Mouse (Mus musculus): Measurements from ENCODE around the gene Hs3st2. TPM values are rescaled to one million over a fixed set of nuclear protein-coding genes. Genes with fewer than 3 reads are reported as not detected.
"Not testable (repeated sequence)": the region's sequence is repeated elsewhere in the genome, so short reads cannot be mapped to it uniquely, and the experiment has no call there.

Gene Hs3st2
- polyA plus RNA-seq (2014; fragmentation: Nextera tagmentation; extraction: Ambion mirVana) = 0.22 and 0.39 TPM in 2 replicates

- Histone ChIP-seq H3K9ac (no peak within 1 kb of the TSS), H3K36me3 (ENCODE audit: insufficient read depth) (no peaks in the 10 kb centered on the region), H3K4me2 (peak within 1 kb of the TSS; percentile 37; the same call in 1 of the 2 replicates), H3K9me3 (ENCODE audit: low read depth, low read length) (no peaks in the 10 kb centered on the region), H3K4me1 (ENCODE audit: insufficient read depth) (no peaks in the 10 kb centered on the region), H3K27ac (ENCODE audit: low read depth) (no peak within 1 kb of the TSS), H3K4me3 (ENCODE audit: low read depth, low read length) (peak within 1 kb of the TSS; percentile 15; the same call in 1 of the 2 replicates), H3K27me3 (ENCODE audit: insufficient read depth, low read length) (peaks cover 37% of the 10 kb centered on the region)
- ATAC-seq (ENCODE audit: insufficient read depth) (peak; percentile 71), DNase-seq (peak; percentile 82)
- WGBS = 4% methylated on average over 21 of the region's 22 CpGs
- TF ChIP-seq CTCF (IDR thresholded peaks at IDR 0.05; ENCODE audit: low read depth) = peak; percentile 79
These were observed at the start of gene Hs3st2 for GRCm38 (mm10) chr7:121391225-121391983. Gene Hs3st2 (plus strand): TSS chr7:121391859.

DNA sequence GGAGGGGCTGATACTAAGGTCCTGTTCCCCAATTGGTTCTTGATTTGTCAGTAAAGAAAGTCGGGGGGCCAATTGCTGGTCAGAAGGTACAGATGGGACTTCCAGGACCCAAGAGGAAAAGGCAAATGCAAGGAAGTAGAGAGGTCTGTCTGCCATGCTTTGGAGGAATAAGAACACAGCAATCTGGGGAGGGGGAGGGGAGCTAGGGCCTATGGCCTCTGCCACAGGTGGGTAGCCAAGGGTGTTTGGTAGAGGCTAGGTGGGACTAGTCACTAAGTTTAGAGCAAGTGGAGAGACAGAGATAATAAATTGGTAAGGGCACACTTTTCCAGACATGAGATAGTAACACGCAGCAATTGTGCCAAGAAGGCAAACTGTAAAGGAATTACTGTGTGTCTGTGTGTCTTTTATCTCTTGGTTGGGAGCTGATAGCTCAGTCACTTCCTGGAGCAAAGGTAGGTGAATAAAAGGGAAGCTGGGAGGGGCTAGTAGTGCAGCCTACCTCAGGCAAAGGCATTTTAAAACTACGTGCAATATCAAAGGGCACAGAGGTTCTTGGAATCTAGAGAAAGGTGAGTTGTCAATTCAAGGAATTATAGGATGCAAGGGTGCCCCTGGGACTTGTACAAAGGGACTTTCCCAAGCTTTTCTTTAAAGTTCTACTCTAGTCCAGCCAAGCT, 43.2 kb upstream of the Hs3st2 start:
- Histone ChIP-seq H3K9me3 (ENCODE audit: low read depth, low read length) (no peaks in the 10 kb centered on the region), H3K4me1 (ENCODE audit: insufficient read depth) (no peaks in the 10 kb centered on the region), H3K27me3 (ENCODE audit: insufficient read depth, low read length) (no peaks in the 10 kb centered on the region), H3K27ac (ENCODE audit: low read depth) (no peak overlapping the region), H3K9ac (no peak overlapping the region), H3K36me3 (ENCODE audit: insufficient read depth) (no peaks in the 10 kb centered on the region), H3K4me2 (no peak overlapping the region), H3K4me3 (ENCODE audit: low read depth, low read length) (no peak overlapping the region)
- no peak for TF ChIP-seq CTCF (IDR thresholded peaks at IDR 0.05; ENCODE audit: low read depth)
- no peak for ATAC-seq (ENCODE audit: insufficient read depth)
- 61% methylated on average over 3 of the region's 3 CpGs for WGBS
- DNase-seq = no peak

DNA sequence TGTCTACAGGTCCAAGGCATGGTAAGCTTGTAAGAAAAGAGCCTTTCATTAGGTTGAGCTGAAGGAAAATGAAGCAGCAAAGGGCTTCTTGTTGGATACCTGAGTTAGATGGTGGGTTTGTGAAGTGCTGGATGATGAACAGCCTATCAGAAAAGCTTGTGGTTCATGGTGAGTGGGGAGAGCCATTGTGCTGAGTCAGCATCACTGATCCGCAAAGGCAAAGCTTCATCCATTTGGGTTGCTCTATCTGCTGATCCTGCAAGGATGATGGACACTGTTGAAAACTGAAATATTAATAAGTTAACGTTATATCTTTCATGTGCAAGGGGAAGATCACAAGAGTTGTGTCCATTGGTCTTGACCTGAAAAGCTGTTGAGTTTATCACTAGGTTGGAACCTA, 40.0 kb upstream of the Hs3st2 start:
- 80% methylated on average over 2 of the region's 2 CpGs for WGBS
- Histone ChIP-seq H3K4me1 (ENCODE audit: insufficient read depth) (no peaks in the 10 kb centered on the region), H3K27ac (ENCODE audit: low read depth) (no peak overlapping the region), H3K4me3 (ENCODE audit: low read depth, low read length) (no peak overlapping the region), H3K9me3 (ENCODE audit: low read depth, low read length) (no peaks in the 10 kb centered on the region), H3K27me3 (ENCODE audit: insufficient read depth, low read length) (no peaks in the 10 kb centered on the region), H3K9ac (no peak overlapping the region), H3K4me2 (no peak overlapping the region), H3K36me3 (ENCODE audit: insufficient read depth) (no peaks in the 10 kb centered on the region)
- no peak for ATAC-seq (ENCODE audit: insufficient read depth)
- TF ChIP-seq CTCF (IDR thresholded peaks at IDR 0.05; ENCODE audit: low read depth) = no peak
- no peak for DNase-seq

DNA sequence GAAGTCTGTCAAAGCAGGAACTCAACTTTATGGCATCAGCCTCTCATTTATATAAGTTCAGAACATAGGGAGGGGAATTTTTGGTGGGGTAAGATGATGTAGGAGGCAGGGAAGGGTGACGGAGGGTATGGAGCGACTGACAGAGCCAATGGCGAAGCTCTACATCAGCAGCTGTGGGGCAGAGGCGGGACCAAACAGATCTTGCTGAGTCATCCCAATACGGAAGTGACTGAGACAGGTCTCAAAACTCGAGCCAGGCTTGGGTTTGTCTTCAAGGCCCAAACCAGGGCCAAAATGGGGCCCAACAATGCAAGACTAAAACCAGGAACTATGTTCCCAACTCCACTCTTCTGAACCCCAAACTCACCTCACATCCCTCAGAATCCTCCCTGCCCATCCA, 30.2 kb upstream of the Hs3st2 start:
- H3K9ac ChIP-seq; H3K27me3 ChIP-seq (ENCODE audit: insufficient read depth, low read length); ATAC-seq (ENCODE audit: insufficient read depth); H3K4me1 ChIP-seq (ENCODE audit: insufficient read depth); H3K4me3 ChIP-seq (ENCODE audit: low read depth, low read length); H3K4me2 ChIP-seq; H3K36me3 ChIP-seq (ENCODE audit: insufficient read depth); DNase-seq; H3K9me3 ChIP-seq (ENCODE audit: low read depth, low read length); H3K27ac ChIP-seq (ENCODE audit: low read depth): not testable (repeated sequence)
- WGBS = 88% methylated on average over 6 of the region's 6 CpGs

DNA sequence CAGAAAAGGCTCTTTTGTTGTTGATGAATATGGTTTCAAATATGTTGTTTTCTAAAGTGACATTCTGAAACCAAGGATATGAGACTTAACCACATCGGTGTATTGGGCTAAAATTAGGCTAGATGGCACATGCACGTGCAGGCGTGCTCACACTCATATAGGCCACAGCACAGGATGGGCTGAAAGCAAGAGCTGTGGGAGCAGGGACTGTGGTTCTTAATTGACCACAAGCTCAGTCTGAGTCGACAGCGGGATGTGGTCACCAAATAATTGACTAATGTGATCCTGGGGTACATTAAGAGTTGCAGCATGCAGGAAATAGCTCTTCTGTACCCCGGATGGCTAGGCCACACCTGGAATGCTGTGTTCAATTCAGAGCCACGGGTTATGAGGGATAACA, 26.1 kb upstream of the Hs3st2 start:
- TF ChIP-seq CTCF (IDR thresholded peaks at IDR 0.05; ENCODE audit: low read depth) = no peak
- H3K4me3 ChIP-seq (ENCODE audit: low read depth, low read length) = no peak overlapping the region
- H3K27me3 ChIP-seq (ENCODE audit: insufficient read depth, low read length) = no peaks in the 10 kb centered on the region
- H3K9ac ChIP-seq = no peak overlapping the region
- H3K9me3 ChIP-seq (ENCODE audit: low read depth, low read length) = no peaks in the 10 kb centered on the region
- no peaks in the 10 kb centered on the region for H3K4me1 ChIP-seq (ENCODE audit: insufficient read depth)
- no peak overlapping the region for H3K27ac ChIP-seq (ENCODE audit: low read depth)
- H3K4me2 ChIP-seq = no peak overlapping the region
- H3K36me3 ChIP-seq (ENCODE audit: insufficient read depth) = no peaks in the 10 kb centered on the region
- DNase-seq (no peak), ATAC-seq (ENCODE audit: insufficient read depth) (no peak)
- WGBS = 84% methylated on average over 7 of the region's 7 CpGs

GRCm38 (mm10) chr7:121367185-121367584, 24.5 kb upstream of the Hs3st2 start:
- Histone ChIP-seq H3K9me3 (ENCODE audit: low read depth, low read length) (no peaks in the 10 kb centered on the region), H3K9ac (no peak overlapping the region), H3K4me1 (ENCODE audit: insufficient read depth) (no peaks in the 10 kb centered on the region), H3K4me3 (ENCODE audit: low read depth, low read length) (no peak overlapping the region), H3K4me2 (no peak overlapping the region), H3K36me3 (ENCODE audit: insufficient read depth) (no peaks in the 10 kb centered on the region), H3K27me3 (ENCODE audit: insufficient read depth, low read length) (no peaks in the 10 kb centered on the region), H3K27ac (ENCODE audit: low read depth) (no peak overlapping the region)
- no peak for TF ChIP-seq CTCF (IDR thresholded peaks at IDR 0.05; ENCODE audit: low read depth)
- ATAC-seq (ENCODE audit: insufficient read depth) = no peak
- DNase-seq = no peak
- WGBS = 85% methylated on average over 6 of the region's 6 CpGs

DNA sequence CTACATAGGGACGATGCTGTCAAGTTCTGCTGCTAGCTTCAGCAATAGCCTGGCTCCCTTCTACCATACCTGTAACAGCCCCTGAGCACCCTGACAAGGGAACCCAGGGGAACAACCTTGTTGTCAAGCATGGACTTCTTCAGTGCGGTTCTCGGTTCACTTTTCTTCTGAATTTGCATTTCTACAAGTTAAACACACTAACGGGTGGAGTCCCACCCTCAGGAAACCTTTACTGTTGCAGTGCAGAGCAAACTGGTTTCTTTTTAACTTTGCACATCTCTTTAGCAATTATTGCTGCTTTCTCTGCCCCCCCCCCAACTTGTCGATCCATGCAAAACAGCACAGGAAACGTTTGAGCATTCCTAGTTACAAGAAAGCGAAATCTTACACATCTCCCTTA, 19.7 kb upstream of the Hs3st2 start:
- DNase-seq (no peak), ATAC-seq (ENCODE audit: insufficient read depth) (no peak)
- no peak for TF ChIP-seq CTCF (IDR thresholded peaks at IDR 0.05; ENCODE audit: low read depth)
- Histone ChIP-seq H3K36me3 (ENCODE audit: insufficient read depth) (no peaks in the 10 kb centered on the region), H3K4me1 (ENCODE audit: insufficient read depth) (no peaks in the 10 kb centered on the region), H3K27ac (ENCODE audit: low read depth) (no peak overlapping the region), H3K4me3 (ENCODE audit: low read depth, low read length) (no peak overlapping the region), H3K9ac (no peak overlapping the region), H3K9me3 (ENCODE audit: low read depth, low read length) (no peaks in the 10 kb centered on the region), H3K27me3 (ENCODE audit: insufficient read depth, low read length) (no peaks in the 10 kb centered on the region), H3K4me2 (no peak overlapping the region)
- 76% methylated on average over 7 of the region's 7 CpGs for WGBS
